Mouse (Mus musculus): Measurements from ENCODE around the gene Dmrt2. TPM values are rescaled to one million over a fixed set of nuclear protein-coding genes. Genes with fewer than 3 reads are reported as not detected.

The Dmrt2 gene
- 8.7 and 11.5 TPM in 2 replicates for polyA plus RNA-seq (2015; fragmentation: Nextera tagmentation; extraction: Ambion mirVana)

DNA sequence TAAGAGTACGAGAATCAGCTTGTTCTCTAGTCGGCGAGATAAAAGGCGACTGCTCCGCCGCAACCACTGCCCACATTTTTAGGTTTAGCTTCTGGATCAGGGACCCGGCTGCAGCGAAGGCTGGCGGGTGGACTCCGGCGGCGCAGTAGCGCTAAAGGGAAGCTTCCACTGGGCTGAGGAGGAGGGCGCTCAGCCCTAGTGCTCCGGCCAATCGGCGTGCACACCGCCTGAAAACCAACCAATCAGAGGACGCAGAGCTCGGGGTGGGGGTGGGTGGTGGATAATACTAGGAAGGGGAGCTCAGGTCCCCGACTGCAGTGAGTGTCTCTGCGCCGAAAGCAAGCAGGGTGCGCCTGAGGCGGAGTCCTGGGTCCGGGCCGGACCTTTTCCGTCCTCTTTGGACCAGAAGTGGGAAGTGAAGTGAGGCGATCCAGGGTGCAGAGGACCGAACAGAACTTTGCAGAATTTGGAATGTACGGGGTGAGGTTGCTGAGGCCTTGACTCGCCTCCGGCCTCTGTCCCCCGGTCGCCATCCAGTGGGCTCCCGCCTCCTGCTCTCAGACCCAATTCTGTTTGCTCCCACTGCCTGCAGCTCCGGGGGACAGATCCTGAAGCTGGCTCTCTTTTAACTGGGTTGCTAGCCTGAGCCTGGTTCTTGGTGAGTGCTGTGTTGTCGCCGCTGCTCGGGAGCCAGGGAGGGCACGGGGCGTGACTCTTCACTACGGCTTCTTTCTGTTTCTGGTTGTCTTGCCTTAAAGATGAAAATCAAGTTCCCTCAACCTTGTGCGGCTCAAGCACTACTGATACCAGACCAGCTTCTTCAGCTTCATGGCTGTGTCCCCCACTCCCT, at the start of gene Dmrt2:
Gene Dmrt2 (plus strand): TSS at position 311 of the 850 bp plus-strand sequence.
- peak within 1 kb of the TSS; percentile 49 for H3K4me3 ChIP-seq
- peak within 1 kb of the TSS; percentile 70 for H3K9ac ChIP-seq
- peaks cover 99% of the 10 kb centered on the region for H3K27me3 ChIP-seq
- peak within 1 kb of the TSS; percentile 75 for H3K4me2 ChIP-seq
- under 1% methylated on average over 44 of the region's 44 CpGs for WGBS
- peak; percentile 90 for ATAC-seq (ENCODE audit: insufficient number of reproducible peaks, insufficient read depth, low FRiP score, low TSS enrichment, low read depth)
- peaks cover 26% of the 10 kb centered on the region for H3K4me1 ChIP-seq
- no peaks in the 10 kb centered on the region for H3K36me3 ChIP-seq
- no peaks in the 10 kb centered on the region for H3K9me3 ChIP-seq
- no peak within 1 kb of the TSS for H3K27ac ChIP-seq

DNA sequence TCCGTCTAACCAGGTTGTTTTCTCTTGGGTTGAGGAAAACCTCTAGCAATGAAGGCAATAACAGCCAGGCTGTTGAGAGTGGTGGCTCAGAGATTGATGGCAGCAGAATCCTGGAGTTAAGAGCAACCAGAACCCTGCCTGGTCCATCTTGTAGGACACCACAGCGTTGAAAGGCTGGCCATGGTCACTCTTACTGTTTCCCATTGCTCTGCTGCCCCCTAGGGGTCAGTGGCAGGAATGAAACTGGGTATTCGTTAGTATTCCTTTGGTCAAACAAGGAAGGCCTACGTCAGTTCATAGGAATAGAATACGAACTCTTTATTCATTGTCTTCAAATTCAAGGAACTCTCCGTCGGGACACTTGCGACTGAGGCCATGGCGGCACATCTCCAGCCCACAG, 43.7 kb upstream of the Dmrt2 start:
- no peak overlapping the region for H3K4me2 ChIP-seq
- H3K36me3 ChIP-seq: no peaks in the 10 kb centered on the region
- H3K9ac ChIP-seq: no peak overlapping the region
- H3K27me3 ChIP-seq: peaks cover 64% of the 10 kb centered on the region
- H3K4me3 ChIP-seq: no peak overlapping the region
- 11% methylated on average over 9 of the region's 9 CpGs for WGBS
- ATAC-seq (ENCODE audit: insufficient number of reproducible peaks, insufficient read depth, low FRiP score, low TSS enrichment, low read depth): no peak
- peaks cover 4% of the 10 kb centered on the region; the same call in 1 of the 2 replicates for H3K4me1 ChIP-seq
- no peaks in the 10 kb centered on the region for H3K9me3 ChIP-seq
- H3K27ac ChIP-seq: no peak overlapping the region

DNA sequence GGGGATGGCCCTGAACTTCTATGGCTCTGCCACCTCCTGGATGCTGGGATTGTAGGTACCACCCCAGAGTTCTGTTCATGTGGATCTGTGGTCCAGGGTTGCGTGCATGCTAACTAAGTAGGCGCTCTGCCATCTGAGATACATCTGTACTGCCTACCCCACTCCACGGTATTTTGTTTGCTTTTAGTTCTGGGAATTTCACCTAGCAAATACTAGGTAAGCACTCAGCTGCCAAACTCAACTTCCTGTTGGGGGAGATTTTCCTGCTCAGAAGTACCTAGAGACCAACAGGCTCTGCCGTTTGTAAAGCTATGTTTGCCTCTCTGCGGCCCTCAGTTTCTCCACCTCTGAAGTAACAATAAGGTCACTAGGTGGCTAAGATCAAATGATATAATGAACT, 37.1 kb upstream of the Dmrt2 start:
- Histone ChIP-seq H3K4me2 (0 out of 2 replicates have a peak overlapping the region, but pooled peaks have one; percentile 59), H3K27ac (no peak overlapping the region), H3K9ac (no peak overlapping the region), H3K4me3 (no peak overlapping the region), H3K27me3 (peaks cover 11% of the 10 kb centered on the region; the same call in 1 of the 2 replicates), H3K36me3 (no peaks in the 10 kb centered on the region), H3K9me3 (no peaks in the 10 kb centered on the region), H3K4me1 (no peaks in the 10 kb centered on the region)
- 81% methylated on average over 5 of the region's 5 CpGs for WGBS
- no peak for ATAC-seq (ENCODE audit: insufficient number of reproducible peaks, insufficient read depth, low FRiP score, low TSS enrichment, low read depth)

DNA sequence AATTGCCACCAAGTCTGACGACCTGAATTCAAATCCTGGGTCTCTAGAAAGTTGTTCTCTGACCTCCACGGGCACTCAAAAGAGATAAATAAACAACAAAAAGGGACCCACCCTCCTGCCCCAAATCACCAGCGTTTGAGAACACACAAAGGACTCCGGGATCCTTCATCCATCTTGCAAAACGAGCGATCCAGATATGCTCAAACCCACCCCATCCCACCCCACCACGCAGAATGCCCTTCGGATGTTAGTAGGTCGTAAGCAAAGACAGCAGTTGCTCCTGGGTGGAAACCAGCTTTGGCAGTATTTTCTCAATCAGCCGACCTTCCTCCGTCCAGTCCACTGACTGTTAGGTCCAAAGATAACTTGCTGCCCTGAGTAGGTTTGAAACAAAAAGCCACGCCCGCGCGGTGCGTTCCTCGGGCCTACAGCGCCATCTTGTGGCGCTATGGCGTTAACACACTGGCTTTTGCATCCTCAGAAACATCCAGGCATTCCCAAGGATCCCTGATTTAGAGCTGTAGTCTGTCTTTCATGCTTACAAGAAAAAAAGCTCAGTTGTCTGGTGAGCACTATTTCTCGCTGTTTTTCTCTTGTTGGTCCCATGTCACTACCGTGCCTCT, 36.5 kb upstream of the Dmrt2 start:
- H3K9ac ChIP-seq: peak overlapping the region; percentile 62
- H3K27me3 ChIP-seq: peaks cover 5% of the 10 kb centered on the region; the same call in 1 of the 2 replicates
- WGBS: 12% methylated on average over 22 of the region's 22 CpGs
- peak overlapping the region; percentile 42 for H3K4me3 ChIP-seq
- no peaks in the 10 kb centered on the region for H3K36me3 ChIP-seq
- H3K9me3 ChIP-seq: no peaks in the 10 kb centered on the region
- H3K4me1 ChIP-seq: no peaks in the 10 kb centered on the region
- H3K27ac ChIP-seq: no peak overlapping the region
- H3K4me2 ChIP-seq: peak overlapping the region; percentile 59
- no peak for ATAC-seq (ENCODE audit: insufficient number of reproducible peaks, insufficient read depth, low FRiP score, low TSS enrichment, low read depth)

DNA sequence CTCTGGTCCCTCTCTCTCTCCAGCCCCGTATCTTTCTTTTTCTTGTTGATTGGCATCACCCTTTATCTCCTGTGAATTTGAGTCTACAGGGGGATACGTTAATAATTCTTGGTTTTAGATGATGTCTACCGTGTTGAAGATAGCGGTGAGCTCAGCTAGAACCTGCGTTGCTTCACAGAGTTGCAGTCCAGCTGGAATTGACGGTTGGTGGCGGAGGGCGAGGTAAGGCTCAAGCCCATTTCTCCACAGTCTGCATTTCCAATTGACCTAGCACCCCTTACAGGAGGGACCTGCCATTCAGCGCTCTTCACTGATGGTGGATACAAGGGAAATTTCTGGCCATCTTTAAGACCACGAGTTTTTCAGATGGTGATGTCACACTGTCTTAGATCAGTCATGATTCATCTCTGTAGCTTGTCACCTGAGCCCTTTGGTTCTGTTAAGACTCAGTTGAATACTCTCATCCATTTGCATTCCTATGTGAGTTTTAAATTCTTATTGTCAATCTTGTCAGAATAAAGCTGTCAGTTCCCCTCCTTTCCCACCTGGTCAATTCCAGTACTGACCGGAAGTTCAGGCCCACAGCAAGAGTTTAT, 33.3 kb upstream of the Dmrt2 start:
- no peak overlapping the region for H3K4me2 ChIP-seq

DNA sequence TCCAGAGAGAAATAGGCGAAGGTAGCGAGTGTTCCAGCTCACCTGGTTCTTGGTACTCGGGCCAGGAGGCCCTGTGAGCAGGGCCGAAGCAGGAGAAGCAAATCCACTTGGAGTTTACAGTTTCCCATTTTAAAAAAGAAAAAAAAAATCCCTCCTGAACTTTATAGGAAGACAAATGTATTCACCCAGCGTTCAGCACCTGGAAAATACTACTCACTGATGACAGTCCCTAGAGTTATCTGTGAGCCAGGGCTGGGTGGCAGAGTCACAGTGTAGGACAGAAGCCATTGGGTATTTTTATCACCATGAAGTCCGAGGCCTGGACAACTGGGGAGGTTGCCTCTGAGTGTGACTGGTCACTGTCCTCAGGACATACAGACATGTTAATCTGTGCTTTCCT, 30.4 kb upstream of the Dmrt2 start:
- H3K4me1 ChIP-seq: no peaks in the 10 kb centered on the region
- H3K27ac ChIP-seq: no peak overlapping the region
- no peaks in the 10 kb centered on the region for H3K9me3 ChIP-seq
- 84% methylated on average over 6 of the region's 6 CpGs for whole genome bisulfite sequencing
- no peak overlapping the region for H3K9ac ChIP-seq
- no peak overlapping the region for H3K4me2 ChIP-seq
- H3K36me3 ChIP-seq: no peaks in the 10 kb centered on the region
- H3K4me3 ChIP-seq: no peak overlapping the region
- peaks cover 5% of the 10 kb centered on the region; the same call in 1 of the 2 replicates for H3K27me3 ChIP-seq
- no peak for ATAC-seq (ENCODE audit: insufficient number of reproducible peaks, insufficient read depth, low FRiP score, low TSS enrichment, low read depth)

More for the DNA sequence above, 33.3 kb upstream of the Dmrt2 start:
- Histone ChIP-seq H3K36me3 (no peaks in the 10 kb centered on the region), H3K4me1 (no peaks in the 10 kb centered on the region), H3K9me3 (no peaks in the 10 kb centered on the region), H3K9ac (no peak overlapping the region), H3K4me3 (no peak overlapping the region), H3K27ac (no peak overlapping the region), H3K27me3 (peaks cover 5% of the 10 kb centered on the region; the same call in 1 of the 2 replicates)
- 77% methylated on average over 11 of the region's 11 CpGs for WGBS
- no peak for ATAC-seq (ENCODE audit: insufficient number of reproducible peaks, insufficient read depth, low FRiP score, low TSS enrichment, low read depth)

DNA sequence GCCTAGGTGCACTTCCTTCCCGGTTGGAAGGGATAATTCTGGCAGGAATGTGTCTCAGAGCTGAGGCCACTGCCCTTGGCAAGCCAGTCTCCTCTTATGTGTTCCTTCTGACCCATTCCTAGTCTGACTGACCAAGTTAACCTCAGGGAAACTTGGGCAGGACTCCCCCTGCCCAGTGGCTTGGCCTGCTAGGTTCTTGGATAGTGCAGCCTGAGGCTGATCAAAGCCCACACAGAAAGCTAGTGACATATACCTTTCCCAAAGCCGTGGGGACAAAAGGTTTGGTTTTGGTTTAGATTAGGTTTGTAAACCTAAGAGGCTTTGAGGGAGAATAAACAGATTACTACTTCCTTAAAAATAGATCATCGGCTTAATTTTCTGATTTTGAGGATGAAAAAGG, 25.1 kb upstream of the Dmrt2 start:
- no peak overlapping the region for H3K4me3 ChIP-seq
- ATAC-seq (ENCODE audit: insufficient number of reproducible peaks, insufficient read depth, low FRiP score, low TSS enrichment, low read depth): no peak
- 47% methylated on average over 3 of the region's 3 CpGs for WGBS

DNA sequence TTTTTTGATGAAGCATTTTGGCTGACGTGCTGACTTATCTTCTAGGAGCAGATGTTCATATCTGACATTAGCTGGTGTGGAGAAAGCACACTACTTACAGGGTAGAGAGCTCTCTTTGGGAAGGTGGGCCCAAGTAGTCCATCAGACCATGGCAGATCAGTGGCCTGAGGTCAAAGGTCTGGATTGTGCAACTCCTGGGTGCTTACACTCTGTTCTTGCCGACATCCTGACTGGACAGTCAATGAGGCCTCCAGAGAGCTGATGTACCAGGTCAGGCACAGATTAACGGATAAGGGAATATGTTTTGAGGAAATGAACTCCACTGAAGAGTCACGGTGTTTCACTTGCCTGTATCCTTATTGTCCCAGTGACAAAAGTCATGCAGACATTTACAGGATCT, 23.5 kb upstream of the Dmrt2 start:
- Histone ChIP-seq H3K9me3 (no peaks in the 10 kb centered on the region), H3K4me3 (no peak overlapping the region), H3K27me3 (peaks cover 14% of the 10 kb centered on the region; the same call in 1 of the 2 replicates), H3K4me1 (no peaks in the 10 kb centered on the region; the same call in 1 of the 2 replicates), H3K27ac (no peak overlapping the region), H3K9ac (no peak overlapping the region), H3K4me2 (no peak overlapping the region), H3K36me3 (no peaks in the 10 kb centered on the region)
- 66% methylated on average over 4 of the region's 4 CpGs for WGBS
- no peak for ATAC-seq (ENCODE audit: insufficient number of reproducible peaks, insufficient read depth, low FRiP score, low TSS enrichment, low read depth)

More for the DNA sequence above, 25.1 kb upstream of the Dmrt2 start:
- peaks cover 7% of the 10 kb centered on the region; the same call in 1 of the 2 replicates for H3K27me3 ChIP-seq
- no peaks in the 10 kb centered on the region for H3K36me3 ChIP-seq
- H3K9me3 ChIP-seq: no peaks in the 10 kb centered on the region
- no peak overlapping the region for H3K27ac ChIP-seq
- H3K4me1 ChIP-seq: no peaks in the 10 kb centered on the region
- H3K9ac ChIP-seq: no peak overlapping the region
- H3K4me2 ChIP-seq: no peak overlapping the region

DNA sequence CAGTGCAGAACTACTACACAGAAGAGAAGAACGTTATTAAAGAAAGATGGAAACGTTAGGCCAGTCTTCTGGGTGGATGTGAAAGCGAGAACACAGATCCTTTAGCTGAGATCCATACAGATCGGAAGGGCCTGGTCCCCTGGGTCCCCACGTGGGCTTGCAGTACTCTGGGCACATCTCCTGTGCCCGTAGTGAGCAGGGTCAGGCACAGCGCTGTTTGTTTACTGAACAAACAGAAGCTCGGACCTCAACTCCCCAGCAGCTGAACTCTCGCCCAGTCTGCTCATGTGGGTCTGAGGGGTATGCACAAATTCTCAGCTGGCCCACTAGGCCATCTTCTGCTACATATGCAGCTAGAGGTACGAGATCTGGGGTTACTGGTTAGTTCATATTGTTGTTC, 21.7 kb upstream of the Dmrt2 start:
- Histone ChIP-seq H3K9ac (no peak overlapping the region), H3K36me3 (no peaks in the 10 kb centered on the region), H3K4me2 (no peak overlapping the region), H3K4me1 (peaks cover 16% of the 10 kb centered on the region), H3K9me3 (no peaks in the 10 kb centered on the region), H3K27me3 (peaks cover 14% of the 10 kb centered on the region), H3K4me3 (no peak overlapping the region), H3K27ac (no peak overlapping the region)
- ATAC-seq (ENCODE audit: insufficient number of reproducible peaks, insufficient read depth, low FRiP score, low TSS enrichment, low read depth): no peak
- WGBS: 78% methylated on average over 10 of the region's 10 CpGs

DNA sequence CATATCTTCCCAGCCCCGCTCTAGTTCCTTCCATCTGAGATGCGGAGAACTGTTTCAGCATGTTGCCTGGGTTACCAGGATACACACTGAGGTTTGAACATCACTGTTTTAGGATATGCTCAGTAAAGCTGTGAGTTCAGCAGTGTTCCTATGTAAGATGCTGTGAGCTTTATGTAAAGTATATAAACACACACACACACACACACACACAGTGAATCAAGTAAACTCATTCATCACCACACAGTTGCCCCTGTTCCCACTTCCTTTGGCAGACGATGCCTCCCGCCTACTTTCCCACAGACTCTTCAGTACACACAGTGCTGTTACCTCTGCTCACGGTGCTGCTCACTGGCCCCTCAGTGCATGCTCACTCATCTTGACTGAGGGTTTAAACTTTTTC, 19.7 kb upstream of the Dmrt2 start:
- no peak overlapping the region for H3K27ac ChIP-seq
- 68% methylated on average over 5 of the region's 5 CpGs for WGBS

DNA sequence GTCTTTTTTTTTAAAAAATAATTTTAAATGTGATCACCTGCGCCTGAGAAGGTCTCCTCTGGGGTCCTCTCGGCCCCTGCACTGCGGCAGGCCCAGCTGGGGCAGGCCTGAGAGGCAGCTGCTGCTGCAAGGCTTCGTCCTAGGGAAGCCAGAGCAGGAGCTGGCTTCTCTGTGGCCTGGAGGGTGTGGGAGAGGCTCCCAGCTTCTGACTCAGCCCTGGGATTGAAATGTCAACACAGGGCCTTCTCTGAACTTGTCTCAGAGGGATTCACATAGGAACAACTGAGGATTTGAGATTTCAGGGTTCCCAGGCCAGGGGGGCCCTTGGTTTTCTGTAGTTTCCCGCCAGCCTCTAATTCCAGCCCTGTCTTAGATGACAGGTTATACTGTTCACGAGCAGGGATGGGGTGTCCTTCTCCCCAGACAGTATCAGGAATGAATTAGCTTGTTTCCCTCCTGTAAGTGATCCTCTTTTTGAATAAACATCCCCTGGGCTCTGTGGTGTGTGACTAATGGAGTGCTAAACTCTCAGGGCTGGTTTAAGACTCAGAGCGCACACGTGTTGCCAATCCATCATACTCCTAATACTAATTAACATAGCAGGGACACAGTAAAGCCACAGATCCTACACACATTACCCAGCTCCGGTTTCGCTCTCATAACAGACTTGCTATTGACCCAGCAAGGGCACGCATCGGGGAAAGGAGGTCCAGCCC, 18.0 kb upstream of the Dmrt2 start:
- no peak overlapping the region for H3K4me3 ChIP-seq
- H3K9ac ChIP-seq: no peak overlapping the region
- peak; percentile 66 for ATAC-seq (ENCODE audit: insufficient number of reproducible peaks, insufficient read depth, low FRiP score, low TSS enrichment, low read depth)
- H3K9me3 ChIP-seq: no peaks in the 10 kb centered on the region
- H3K27ac ChIP-seq: peak overlapping the region; percentile 55
- H3K4me1 ChIP-seq: peaks cover 19% of the 10 kb centered on the region
- no peaks in the 10 kb centered on the region for H3K36me3 ChIP-seq
- H3K4me2 ChIP-seq: peak overlapping the region; percentile 35
- WGBS: 16% methylated on average over 12 of the region's 12 CpGs
- peaks cover 23% of the 10 kb centered on the region for H3K27me3 ChIP-seq

More for the DNA sequence above, 19.7 kb upstream of the Dmrt2 start:
- Histone ChIP-seq H3K27me3 (peaks cover 23% of the 10 kb centered on the region), H3K9ac (no peak overlapping the region), H3K4me2 (no peak overlapping the region), H3K36me3 (no peaks in the 10 kb centered on the region), H3K4me3 (no peak overlapping the region), H3K4me1 (peaks cover 19% of the 10 kb centered on the region), H3K9me3 (no peaks in the 10 kb centered on the region)
- ATAC-seq (ENCODE audit: insufficient number of reproducible peaks, insufficient read depth, low FRiP score, low TSS enrichment, low read depth): no peak

All from embryonic facial prominence, embryonic 13.5 days (tissue).